Mouse (Mus musculus) left cerebral cortex, postnatal 25 days (tissue): ENCODE measurements around the gene Pcnt. TPM values are rescaled to one million over a fixed set of nuclear protein-coding genes. Genes with fewer than 3 reads are reported as not detected.

Experiments used
- DNase-seq, 2 experiments: peaks; one replicate each; pipeline ENCODE4 v3.0.0; 2022; ENCODE audit warnings: low spot score in 2 of 2, mixed read lengths in 1 of 2
- intact Hi-C: fragments of 180-260 bp; cut with DNase I; formaldehyde crosslinking; loops from one replicate; pipeline ENCODE4 v1.15.1; 2025
- total RNA-seq, 2 experiments: library from RNA; stranded (reverse); gene quantifications; 2 replicates each; pipeline ENCODE4 v1.2.3; 2021

The Pcnt gene
- total RNA-seq, 2 experiments from 2014 or later: 20.0 to 20.3 TPM

GRCm38 (mm10) chr10:76332040-76332439, 110.5 kb downstream of the Pcnt start:
- DNase-seq: no peak
- intact Hi-C loops: no loop called here

GRCm38 (mm10) chr10:76329093-76329492, 113.5 kb downstream of the Pcnt start:
- DNase-seq: no peak
- intact Hi-C loops: no loop called here

- no peak for DNase-seq
- intact Hi-C loops: no loop called here
These were observed 114.0 kb downstream of the Pcnt start for GRCm38 (mm10) chr10:76328574-76328973.

GRCm38 (mm10) chr10:76326304-76327006, 116.1 kb downstream of the Pcnt start:
- intact Hi-C loops: no loop called here
- no peak for DNase-seq

GRCm38 (mm10) chr10:76317623-76318022, 125.0 kb downstream of the Pcnt start:
- DNase-seq: no peak

GRCm38 (mm10) chr10:76316194-76316593, 126.4 kb downstream of the Pcnt start:
- DNase-seq: peak; percentile 46 to 75
- intact Hi-C loops: no loop called here

More at GRCm38 (mm10) chr10:76317623-76318022, 125.0 kb downstream of the Pcnt start:
- intact Hi-C loops: no loop called here

- intact Hi-C loops: no loop called here
- no peak for DNase-seq
These were observed 135.8 kb downstream of the Pcnt start for GRCm38 (mm10) chr10:76306738-76307137.

Other genes starting within 250 kb of the Pcnt start
- 10 to 100 TPM; 54.8 to 61.6 TPM for gene Prmt2, start 204.9 kb downstream of the Pcnt start, total RNA-seq
- 100 to 1,000 TPM; 135 to 140 TPM for gene S100b, start 188.9 kb downstream of the Pcnt start, total RNA-seq
- gene Dip2a, start 97.5 kb downstream of the Pcnt start, total RNA-seq: 10 to 100 TPM; 52.7 to 57.4 TPM
- gene AC141477.1, start 2.3 kb downstream of the Pcnt start, total RNA-seq: not detected
- not detected for gene 2610028H24Rik, start 6.3 kb upstream of the Pcnt start, total RNA-seq
- 10 to 100 TPM; 51.1 to 56.9 TPM for gene Mcm3ap, start 26.1 kb upstream of the Pcnt start, total RNA-seq
- gene Ybey, start 26.3 kb upstream of the Pcnt start, total RNA-seq: 1 to 10 TPM; 3.8 to 4.4 TPM
- gene Lss, start 88.8 kb upstream of the Pcnt start, total RNA-seq: 10 to 100 TPM; 44.2 to 45.1 TPM
- gene Spatc1l, start 119.5 kb upstream of the Pcnt start, total RNA-seq: not detected
- gene Ftcd, start 132.9 kb upstream of the Pcnt start, total RNA-seq: under 1 TPM in 1 of 2 experiments, not detected in 1; 0.16 TPM
- 10 to 100 TPM in 1 of 2 experiments, 1 to 10 TPM in 1; 9.4 to 10.1 TPM for gene Col6a2, start 180.8 kb upstream of the Pcnt start, total RNA-seq